Mouse (Mus musculus): ENCODE measurements around the gene Ogdh.

- no peak for TF ChIP-seq CTCF (IDR thresholded peaks at IDR 0.05; ENCODE audit: borderline replicate concordance, extremely low read depth, insufficient read depth, insufficient read length)
- no peak for TF ChIP-seq POLR2A (IDR thresholded peaks at IDR 0.05; ENCODE audit: borderline replicate concordance, extremely low read depth, insufficient read depth, insufficient read length, poor library complexity, severe bottlenecking)
These were observed 73.3 kb downstream of the Ogdh start for GRCm38 (mm10) chr11:6364581-6365275.

Data from brain, embryonic 14.5 days (tissue).